Mouse (Mus musculus) thymus, adult 2 months (tissue): ENCODE results near the gene Hoxa7.

Experiments used
- CTCF ChIP-seq: fragments of 200-500 bp; IDR thresholded peaks from 2 replicates; pipeline ENCODE4 v1.5.1; 2012; ENCODE audit warnings: mild to moderate bottlenecking, control low read depth, low read length, moderate library complexity, borderline replicate concordance; ENCODE audit not compliant: control insufficient read depth, poor library complexity, insufficient read depth; ENCODE audit errors: extremely low read depth
- POLR2A ChIP-seq: fragments of 200-500 bp; IDR thresholded peaks from 2 replicates; pipeline ENCODE4 v1.6.1; 2012; ENCODE audit warnings: mild to moderate bottlenecking, low read length, control low read depth, moderate library complexity; ENCODE audit not compliant: control insufficient read depth, poor library complexity, insufficient read depth; ENCODE audit errors: extremely low read depth

DNA sequence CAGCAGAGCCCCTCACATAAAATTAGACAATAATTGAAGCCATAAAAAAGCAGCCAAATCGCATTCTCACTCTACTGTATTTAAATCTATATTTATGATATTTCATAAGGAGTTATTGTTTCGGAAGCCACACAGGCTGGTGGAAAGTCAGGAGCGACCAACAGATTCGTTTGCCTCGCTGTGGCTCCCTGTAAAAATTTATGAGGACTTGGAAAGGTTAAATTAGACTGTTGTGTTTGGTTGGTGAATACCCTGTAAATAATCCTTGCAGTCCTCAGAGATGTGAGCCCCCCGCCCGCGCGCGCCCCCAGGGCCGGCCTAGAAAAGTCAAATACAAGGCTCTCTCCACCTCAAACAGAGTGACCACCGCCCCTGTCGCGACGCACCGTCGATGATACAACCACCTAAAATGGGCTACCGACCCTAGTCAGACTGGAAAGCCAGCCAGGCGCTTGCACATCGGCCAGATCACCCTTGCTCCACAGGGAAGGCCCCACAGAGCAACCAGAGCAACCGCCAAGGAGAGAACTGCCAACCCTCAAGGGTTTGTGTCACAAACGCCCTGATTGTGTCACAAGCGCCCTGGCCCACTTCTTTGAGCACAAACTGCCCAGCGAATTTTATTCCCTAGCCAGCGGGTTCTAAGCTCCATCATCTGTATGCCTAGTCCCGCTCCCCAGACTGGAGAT, 5.1 kb upstream of the Hoxa7 start:
- TF ChIP-seq POLR2A (no peak), CTCF (no peak)
